Mouse (Mus musculus): Measurements from ENCODE around the gene Fgfr2. TPM values are rescaled to one million over a fixed set of nuclear protein-coding genes. Genes with fewer than 3 reads are reported as not detected.
"Not testable (repeated sequence)": the region's sequence is repeated elsewhere in the genome, so short reads cannot be mapped to it uniquely, and the experiment has no call there.

Gene Fgfr2
- total RNA-seq, 2 experiments from 2014 or later = 0.26 to 0.51 TPM

GRCm38 (mm10) chr7:130531138-130531537 is 2592.0 kb downstream of the Fgfr2 start:
- ATAC-seq (ENCODE audit: poor library complexity, severe bottlenecking) = not testable (repeated sequence)

- no peak for ATAC-seq (ENCODE audit: poor library complexity, severe bottlenecking)
These were observed 2595.8 kb downstream of the Fgfr2 start for GRCm38 (mm10) chr7:130527306-130527705.

GRCm38 (mm10) chr7:130523451-130523850 is 2599.7 kb downstream of the Fgfr2 start:
- ATAC-seq (ENCODE audit: poor library complexity, severe bottlenecking) = no peak

GRCm38 (mm10) chr7:130520812-130521422 is 2602.2 kb downstream of the Fgfr2 start:
- 0 out of 2 replicates have a peak, but pooled peaks have one; percentile 6 for ATAC-seq (ENCODE audit: poor library complexity, severe bottlenecking)

GRCm38 (mm10) chr7:130520049-130520425 is 2603.1 kb downstream of the Fgfr2 start, which contains the start of gene Ate1:
Gene Ate1, minus strand, starts transcription at chr7:130520369.
- ATAC-seq (ENCODE audit: poor library complexity, severe bottlenecking) = no peak

- peak; percentile 92 for ATAC-seq (ENCODE audit: poor library complexity, severe bottlenecking)
These were observed 2603.8 kb downstream of the Fgfr2 start for GRCm38 (mm10) chr7:130519096-130520048.

GRCm38 (mm10) chr7:130518213-130519095 is 2604.7 kb downstream of the Fgfr2 start:
- no peak for ATAC-seq (ENCODE audit: poor library complexity, severe bottlenecking)

GRCm38 (mm10) chr7:130510243-130510642 is 2612.9 kb downstream of the Fgfr2 start:
- ATAC-seq (ENCODE audit: poor library complexity, severe bottlenecking) = peak; percentile 87

- no peak for ATAC-seq (ENCODE audit: poor library complexity, severe bottlenecking)
These were observed 2620.1 kb downstream of the Fgfr2 start for GRCm38 (mm10) chr7:130503006-130503405.

- ATAC-seq (ENCODE audit: poor library complexity, severe bottlenecking) = peak; percentile 72
These were observed 2621.7 kb downstream of the Fgfr2 start for GRCm38 (mm10) chr7:130501499-130501898.

GRCm38 (mm10) chr7:130493346-130493745 is 2629.8 kb downstream of the Fgfr2 start:
- ATAC-seq (ENCODE audit: poor library complexity, severe bottlenecking) = no peak

- no peak for ATAC-seq (ENCODE audit: poor library complexity, severe bottlenecking)
These were observed 2631.1 kb downstream of the Fgfr2 start for GRCm38 (mm10) chr7:130492026-130492425.

GRCm38 (mm10) chr7:130479003-130479402 is 2644.1 kb downstream of the Fgfr2 start:
- not testable (repeated sequence) for ATAC-seq (ENCODE audit: poor library complexity, severe bottlenecking)

GRCm38 (mm10) chr7:130475970-130476369 is 2647.2 kb downstream of the Fgfr2 start:
- peak; percentile 80 for ATAC-seq (ENCODE audit: poor library complexity, severe bottlenecking)

- ATAC-seq (ENCODE audit: poor library complexity, severe bottlenecking) = peak; percentile 93
These were observed 2649.3 kb downstream of the Fgfr2 start for GRCm38 (mm10) chr7:130473881-130474280.

- ATAC-seq (ENCODE audit: poor library complexity, severe bottlenecking) = no peak
These were observed 2650.5 kb downstream of the Fgfr2 start for GRCm38 (mm10) chr7:130472683-130473082.

GRCm38 (mm10) chr7:130471045-130471444 is 2652.1 kb downstream of the Fgfr2 start:
- no peak for ATAC-seq (ENCODE audit: poor library complexity, severe bottlenecking)

GRCm38 (mm10) chr7:130455587-130456246 is 2667.4 kb downstream of the Fgfr2 start:
- ATAC-seq (ENCODE audit: poor library complexity, severe bottlenecking) = no peak

GRCm38 (mm10) chr7:130454226-130454625 is 2668.9 kb downstream of the Fgfr2 start:
- no peak for ATAC-seq (ENCODE audit: poor library complexity, severe bottlenecking)

- ATAC-seq (ENCODE audit: poor library complexity, severe bottlenecking) = no peak
These were observed 2687.4 kb downstream of the Fgfr2 start for GRCm38 (mm10) chr7:130435776-130436175.
